Mouse (Mus musculus): Measurements from ENCODE around the gene Esyt1.

GRCm38 (mm10) chr10:128490232-128490631 is 35.4 kb downstream of the Esyt1 start:
- TF ChIP-seq CTCF (IDR thresholded peaks at IDR 0.05; ENCODE audit: low read depth, low read length) (no peak), POLR2A (IDR thresholded peaks at IDR 0.05; ENCODE audit: extremely low read depth, insufficient read depth, low read length) (no peak)
